Comparison of ENCODE assay signal across 10 mouse cellular contexts in genomic region chr16:56501513-56501912, GRCm38 (mm10). TPM values are rescaled to one million over a fixed set of nuclear protein-coding genes. Genes with fewer than 3 reads are reported as not detected.
A peak's percentile ranks its signal among the peaks of the same experiment; 100 is the strongest.
DNase-seq lines count a peak whose midpoint lies in the region; TF ChIP-seq lines count a peak whose summit lies in the region.
"Had no signal": no experiment of that assay in that cellular context is flagged by ENCODE, and none has a peak within 500 bp of the region (broad histone marks: within the 10 kb centered on the region; RNA-seq: fewer than 3 reads in every experiment).

No protein-coding gene starts in this region.

- WGBS in lung, adult 2 months: 12% methylated on average over 2 of the region's 2 CpGs

- TF ChIP-seq POLR2A in lung, adult 2 months (IDR thresholded peaks at IDR 0.05; ENCODE audit: borderline replicate concordance, extremely low read depth, low read depth, low read length): no peak

- TF ChIP-seq CTCF in lung, adult 2 months (IDR thresholded peaks at IDR 0.05; ENCODE audit: insufficient read depth, low read length): no peak

- peak; percentile 19 to 48 for DNase-seq in adrenal gland, adult (ENCODE audit: inconsistent age in 2 of 2, low spot score in 1 of 2)
- DNase-seq in adrenal gland, postnatal 25 days: no peak
- DNase-seq in lung, adult 18-20 months: peak; percentile 59 to 77
- DNase-seq in lung, adult 2 months: no peak
- peak; percentile 66 for DNase-seq in kidney, adult 9 months
- peak; percentile 49 to 54 for DNase-seq in lung, postnatal 4 days
- no peak for DNase-seq in spleen, adult 12 weeks (ENCODE audit: low spot score)
- no peak for DNase-seq in embryo, embryonic 10.5 days (ENCODE audit: low spot score)

- H3K4me3 ChIP-seq in lung, adult 2 months (replicated peaks; ENCODE audit: extremely low read depth, low read depth, low read length): no peak overlapping the region
- H3K4me3 ChIP-seq: midbrain, embryonic 15.5 days had no signal

- H3K4me1 ChIP-seq in lung, adult 2 months (ENCODE audit: control insufficient read depth, insufficient read depth, low read length): peaks cover 6% of the 10 kb centered on the region
- H3K4me1 ChIP-seq: midbrain, embryonic 15.5 days had no signal

RNA-seq across cellular contexts. Expression of gene Abi3bp, which starts 23.8 kb away (rescaled TPM):
- total RNA-seq in adrenal gland, postnatal 25 days (2021): 4.2 and 5.5 TPM in 2 replicates
- 13.8 and 22.5 TPM in 2 replicates for polyA plus RNA-seq in lung, adult 2 months (2012; rRNA removed)
- total RNA-seq: granulocyte monocyte progenitor cell, adult 5-6 weeks had no signal

Comparison
In these comparisons a context has a peak if more than half of its experiments do, and no peak if none do; other contexts are left out.
1. DNase-seq: peak in adrenal gland, adult (2 of 2), lung, adult 18-20 months (2 of 2), kidney, adult 9 months (single experiment) and lung, postnatal 4 days (2 of 2); none in adrenal gland, postnatal 25 days (single experiment), lung, adult 2 months (single experiment), spleen, adult 12 weeks (single experiment) and embryo, embryonic 10.5 days (single experiment).